Mouse (Mus musculus): ENCODE data around the gene Epb41.
A peak's percentile ranks its signal among the peaks of the same experiment; 100 is the strongest.

The Epb41 gene

DNA sequence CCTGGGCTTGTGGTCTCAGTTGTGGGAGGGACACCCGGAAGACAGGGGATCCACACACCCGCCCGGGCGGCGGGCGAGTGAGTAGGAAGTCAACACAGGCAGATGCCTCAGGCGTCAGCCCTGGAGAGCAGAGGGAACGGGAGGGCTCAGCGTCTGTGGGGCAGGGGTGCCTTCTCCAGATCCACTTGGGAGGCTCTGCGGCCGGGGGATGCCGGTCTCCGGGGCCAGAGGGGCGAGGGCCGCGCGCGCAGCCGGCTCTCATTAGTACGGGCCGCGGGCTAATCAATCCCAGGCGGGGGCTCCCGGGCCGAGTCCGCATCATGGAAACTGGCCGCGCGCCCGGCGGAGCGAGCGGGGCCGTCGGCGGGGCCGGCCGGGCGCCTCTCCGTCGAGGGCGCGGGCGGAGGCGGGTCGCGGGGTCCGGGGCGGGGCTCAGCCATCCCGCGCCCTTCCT, 155.0 kb downstream of the Epb41 start:
- no peak for DNase-seq (ENCODE audit: low spot score)

DNA sequence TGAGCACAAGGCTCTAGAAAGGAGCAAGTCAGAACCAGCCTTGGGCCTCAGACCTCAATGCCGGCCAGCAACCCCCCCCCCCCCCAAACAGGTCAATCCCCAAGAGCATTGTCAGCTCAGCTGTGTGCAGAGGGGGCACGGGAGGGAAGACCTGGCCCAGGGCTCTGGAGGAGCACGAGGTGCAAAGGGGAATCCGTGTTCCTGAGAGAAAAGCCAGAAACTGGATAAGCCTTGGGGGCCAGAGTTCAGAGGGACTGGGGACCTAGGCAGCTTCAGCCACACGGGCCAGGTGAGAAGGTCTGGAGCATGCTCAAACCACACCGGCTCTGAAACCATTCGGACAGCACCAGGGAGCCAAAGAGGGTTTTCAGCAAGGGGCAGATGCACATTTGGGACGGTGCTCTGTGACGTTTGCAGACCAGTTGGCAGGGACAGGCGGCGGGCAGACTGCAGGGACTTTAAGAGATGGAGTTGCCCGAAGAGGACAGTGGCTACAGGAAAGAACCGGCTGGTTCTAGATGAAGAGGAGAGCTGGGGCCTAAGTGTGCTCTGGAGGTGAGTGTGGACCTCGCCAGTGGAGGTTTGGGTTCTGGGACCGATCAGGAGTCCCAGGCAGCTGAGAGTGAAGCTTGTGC, 155.5 kb downstream of the Epb41 start:
- no peak for DNase-seq (ENCODE audit: low spot score)

DNA sequence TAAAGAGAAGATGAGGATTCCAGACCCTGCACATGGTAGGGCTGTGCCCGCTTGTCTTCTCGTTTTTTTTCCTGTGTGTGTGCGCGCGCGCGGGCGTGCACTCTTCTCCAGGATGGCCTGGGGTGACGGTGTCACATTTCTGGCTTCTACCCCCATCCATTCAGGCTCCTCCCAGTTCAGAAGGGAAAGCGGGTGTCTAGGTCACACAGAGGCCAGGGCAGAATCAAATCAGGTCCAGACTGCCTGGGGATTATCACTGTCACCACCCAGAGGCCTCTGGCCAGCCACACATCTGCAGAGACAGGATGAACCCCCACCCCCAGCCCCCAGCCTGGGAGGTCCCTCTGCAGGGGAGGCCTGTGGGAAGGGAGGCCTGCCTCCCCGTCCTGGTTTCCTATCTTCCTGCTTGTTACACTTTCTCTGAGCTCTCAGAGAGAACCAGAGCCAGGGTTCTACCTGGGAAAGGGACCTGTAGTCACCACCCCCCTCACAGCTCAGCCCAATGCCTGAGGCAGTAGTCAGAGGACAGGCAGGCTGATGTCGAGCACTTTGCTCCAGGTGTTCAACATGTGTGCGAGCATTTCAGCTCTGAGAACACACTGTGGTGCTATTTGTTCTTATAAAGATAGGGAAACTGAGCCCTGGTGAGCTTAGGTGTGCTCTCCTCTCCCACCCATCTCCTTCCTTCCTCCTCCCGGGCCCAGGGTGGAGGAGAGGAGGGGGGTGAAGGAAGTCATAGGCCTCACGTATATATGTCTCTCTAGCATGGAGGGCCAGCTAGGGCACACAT, 156.2 kb downstream of the Epb41 start:
- DNase-seq (ENCODE audit: low spot score), result no peak

DNA sequence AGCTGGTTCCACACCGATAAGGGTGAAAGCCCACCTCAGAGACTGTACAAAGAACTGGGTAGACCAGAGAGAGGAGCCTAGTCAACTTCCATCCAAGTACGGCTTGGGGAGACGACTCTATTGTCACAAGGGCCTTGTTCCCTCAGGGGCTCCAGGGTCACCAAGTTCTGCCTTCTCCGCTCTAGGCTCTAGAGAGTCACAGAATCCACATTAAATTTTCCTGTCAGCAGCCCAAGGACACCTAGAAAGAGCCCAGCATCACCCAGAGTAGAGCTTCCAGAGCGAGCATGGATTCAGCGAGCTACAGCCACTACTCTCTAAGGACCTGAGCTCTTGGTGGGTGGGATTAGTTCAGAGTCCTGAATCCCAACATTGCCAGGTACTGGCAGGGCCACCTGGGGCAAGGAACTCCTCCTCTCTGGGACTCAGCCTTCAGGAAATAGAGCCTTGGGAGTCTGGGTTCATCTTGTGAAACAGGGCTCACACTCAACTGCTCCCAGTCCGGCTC, 157.0 kb downstream of the Epb41 start:
- DNase-seq (ENCODE audit: low spot score), result no peak

DNA sequence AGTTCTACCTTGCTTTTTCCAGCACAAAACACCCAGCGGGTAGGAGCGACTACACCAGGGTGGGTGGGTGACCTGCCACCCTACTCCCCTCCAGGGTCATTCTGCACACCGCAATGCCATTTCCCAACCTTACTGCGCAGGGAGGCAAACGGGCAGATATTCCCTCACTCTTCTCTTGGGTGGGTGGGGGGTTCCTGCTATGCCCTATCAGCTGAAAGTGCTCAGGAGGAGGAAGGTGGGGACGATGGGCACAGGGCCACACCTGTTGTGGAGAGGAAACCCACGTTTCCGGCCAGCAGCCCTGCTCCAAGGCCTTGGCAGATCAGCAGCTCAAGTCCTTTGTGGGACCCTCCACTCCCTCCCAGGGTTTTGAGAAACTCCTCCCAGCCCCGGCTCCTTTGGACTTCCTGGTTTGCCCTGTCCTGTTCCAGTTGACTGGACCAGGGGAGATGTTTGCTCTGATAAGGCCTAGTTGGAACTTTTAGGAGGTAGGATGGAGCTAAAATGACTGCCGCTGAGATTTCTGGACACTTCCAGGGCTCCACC, 158.0 kb downstream of the Epb41 start:
- no peak for DNase-seq (ENCODE audit: low spot score)

DNA sequence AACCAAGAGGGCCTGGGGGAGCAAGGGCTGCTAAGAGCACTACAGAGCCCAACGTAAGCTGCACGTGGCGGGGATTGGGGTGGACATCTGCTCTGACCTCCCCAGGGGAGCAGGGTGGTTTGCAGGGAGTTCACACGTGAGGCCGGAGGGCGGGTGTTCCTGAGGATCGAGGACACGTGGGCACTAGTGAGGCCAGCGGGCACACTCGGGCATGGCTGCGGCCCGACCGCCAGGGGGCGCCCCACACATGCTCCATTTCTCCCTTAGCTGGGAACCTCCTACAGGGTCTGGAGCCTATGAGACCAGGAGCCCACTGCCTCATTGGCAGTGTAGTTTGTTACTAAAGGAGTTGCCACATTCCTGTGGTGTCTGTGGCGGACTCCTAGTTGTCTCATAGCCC, 158.7 kb downstream of the Epb41 start:
- peak; percentile 22 for DNase-seq (ENCODE audit: low spot score)

DNA sequence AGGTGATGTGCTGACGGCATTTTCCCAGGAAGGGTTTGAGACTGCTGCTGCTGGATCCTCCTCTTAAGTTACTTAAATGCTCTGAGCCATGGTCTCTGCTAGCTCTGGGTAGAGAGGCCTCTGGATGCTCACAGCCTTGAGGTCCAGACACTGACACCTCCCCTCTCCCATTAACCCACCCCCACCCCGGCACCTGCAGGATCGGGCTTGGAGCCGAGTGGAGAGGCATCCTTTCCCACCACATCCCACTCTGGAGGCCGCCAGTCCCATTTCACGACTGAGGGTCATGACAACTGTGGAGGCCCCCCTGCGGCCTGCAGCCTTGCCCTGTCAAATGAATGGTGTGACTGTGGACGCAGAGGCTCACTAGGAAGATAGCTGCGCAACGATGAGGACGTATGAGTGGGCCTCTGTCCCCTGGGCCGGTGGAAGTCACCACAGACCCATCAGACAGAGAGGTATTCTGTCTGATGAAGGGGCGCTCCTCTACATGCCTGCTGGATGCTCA, 159.2 kb downstream of the Epb41 start:
- DNase-seq (ENCODE audit: low spot score), result no peak

DNA sequence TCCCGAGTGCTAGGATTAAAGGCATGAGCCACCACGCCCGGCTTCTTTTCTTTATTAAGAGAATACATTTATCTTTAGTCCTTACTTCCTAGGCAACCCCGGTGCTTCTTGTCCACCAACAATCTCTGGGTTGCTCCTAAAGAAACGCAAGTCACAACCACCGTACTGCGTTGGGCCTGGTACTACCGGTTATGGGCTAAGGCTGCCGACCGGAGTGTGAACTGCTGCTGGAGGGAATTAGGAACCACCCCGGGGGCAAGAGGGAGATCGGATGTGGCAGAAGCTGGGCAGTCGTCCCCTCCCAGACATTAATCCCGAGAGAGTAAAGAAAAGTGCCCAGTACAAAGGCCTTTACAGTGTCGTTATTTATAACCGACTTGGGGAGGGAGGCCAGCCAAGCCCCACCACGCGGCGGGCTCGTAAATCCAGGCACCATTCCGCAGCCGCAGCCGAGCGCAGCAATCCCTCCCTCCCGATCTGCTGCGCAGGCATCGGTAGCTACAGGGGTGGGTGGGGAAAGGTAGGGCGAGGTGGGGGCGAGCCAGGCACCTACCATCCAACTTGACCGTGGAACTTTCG, 160.1 kb downstream of the Epb41 start:
- no peak for DNase-seq (ENCODE audit: low spot score)

DNA sequence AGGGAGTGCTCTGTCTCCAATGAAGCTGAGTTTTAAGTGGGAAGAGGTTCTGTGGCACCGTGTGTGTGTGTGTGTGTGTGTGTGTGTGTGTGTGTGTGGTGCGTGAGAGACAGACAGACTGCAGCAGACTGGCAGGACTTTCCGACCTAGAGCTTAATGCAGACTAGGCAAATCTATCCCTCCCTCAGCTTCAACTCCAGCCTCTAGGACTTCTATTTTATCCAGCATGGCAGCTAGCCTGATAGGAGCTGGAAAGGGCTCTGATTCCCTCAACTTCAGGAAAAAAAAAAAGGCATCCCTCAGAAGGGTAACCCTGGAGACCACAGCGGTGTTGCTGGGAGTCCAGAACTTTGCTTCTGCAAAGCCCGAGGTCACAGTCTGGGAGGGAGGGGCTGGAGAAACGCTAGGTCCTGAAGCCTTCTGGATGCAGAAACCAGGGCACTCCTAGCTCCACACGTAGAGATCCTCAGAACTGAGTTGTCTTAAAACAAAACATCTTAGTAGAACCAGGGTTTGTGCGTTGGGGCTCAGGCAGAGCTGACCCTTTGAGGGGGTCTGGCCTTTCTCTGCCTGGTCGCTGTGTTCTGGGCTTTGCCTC, 161.0 kb downstream of the Epb41 start:
- peak; percentile 11 for DNase-seq (ENCODE audit: low spot score)

DNA sequence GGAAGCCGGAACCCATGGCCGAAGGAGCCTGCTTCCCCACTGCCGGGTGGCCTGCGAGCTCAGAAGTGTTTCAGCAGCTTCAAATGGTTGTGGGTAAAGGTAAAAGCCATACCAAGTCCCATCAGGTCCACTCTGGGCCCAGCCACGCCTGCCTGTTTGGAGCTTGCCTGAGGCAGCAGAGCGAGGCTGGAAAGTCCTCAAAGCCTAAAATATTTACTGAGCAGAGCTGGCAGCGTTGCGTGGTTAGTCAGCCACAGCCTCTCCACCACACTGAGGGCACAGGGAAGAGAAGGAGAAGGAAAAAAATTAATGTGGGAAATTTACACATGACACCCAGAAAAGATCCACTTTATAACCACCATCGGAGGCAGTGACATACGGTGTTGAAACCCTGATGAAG, 161.6 kb downstream of the Epb41 start:
- DNase-seq (ENCODE audit: low spot score), result peak; percentile 26

DNA sequence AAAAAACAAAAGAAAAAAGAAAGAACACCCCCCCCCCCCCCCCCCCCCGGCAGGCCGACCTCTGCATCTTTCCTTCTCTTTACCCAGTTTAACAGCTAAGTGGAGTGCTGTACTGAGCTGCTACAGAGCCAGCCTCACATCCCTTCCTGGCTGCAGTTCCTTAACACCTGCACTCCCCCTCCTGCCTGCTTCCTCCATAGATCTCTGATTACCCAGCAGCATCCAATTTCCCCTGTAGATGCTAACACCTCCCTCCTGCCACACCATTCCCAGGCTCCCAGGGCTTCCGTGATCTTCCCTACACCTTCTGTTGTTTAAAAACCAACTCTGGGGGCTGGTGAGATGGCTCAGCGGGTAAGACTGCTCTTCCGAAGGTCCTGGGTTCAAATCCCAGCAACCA, 163.6 kb downstream of the Epb41 start:
- DNase-seq (ENCODE audit: low spot score), result no peak

DNA sequence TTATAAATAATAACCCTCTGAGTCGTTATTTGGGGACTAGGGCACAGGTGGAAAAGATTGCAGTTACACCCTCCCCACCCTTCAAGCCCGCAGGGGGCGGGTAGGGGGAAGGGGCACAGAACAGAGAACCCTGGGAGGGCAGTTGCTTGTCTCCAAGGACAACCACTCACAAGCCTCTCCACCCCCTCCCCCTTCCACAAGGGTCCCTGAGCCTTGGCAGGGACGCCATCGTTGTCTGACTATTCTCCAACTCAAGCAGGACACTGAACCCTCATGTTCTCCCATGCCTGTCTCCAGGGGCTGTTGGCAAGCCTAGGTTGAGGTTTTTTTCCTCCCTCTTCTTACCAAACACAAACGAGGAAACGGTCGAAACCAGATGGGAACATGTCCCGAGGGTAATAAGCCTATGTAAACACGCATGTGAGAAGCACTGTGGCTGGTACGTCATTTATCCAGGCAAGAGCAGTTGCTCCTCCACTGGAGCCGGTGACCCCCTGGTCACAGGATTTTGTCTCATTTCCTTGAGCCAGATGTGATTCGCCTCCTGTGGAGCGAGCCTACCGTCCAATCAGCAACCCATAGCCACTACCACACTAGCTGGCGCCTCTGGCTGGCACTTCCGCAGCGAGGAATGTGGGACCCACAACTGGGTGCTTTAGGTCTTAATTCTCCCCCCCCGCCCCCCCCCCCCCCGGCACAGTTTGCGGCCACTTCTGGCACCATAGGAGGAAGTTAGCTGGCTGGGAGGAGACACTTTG, 164.7 kb downstream of the Epb41 start:
- DNase-seq (ENCODE audit: low spot score), result no peak

DNA sequence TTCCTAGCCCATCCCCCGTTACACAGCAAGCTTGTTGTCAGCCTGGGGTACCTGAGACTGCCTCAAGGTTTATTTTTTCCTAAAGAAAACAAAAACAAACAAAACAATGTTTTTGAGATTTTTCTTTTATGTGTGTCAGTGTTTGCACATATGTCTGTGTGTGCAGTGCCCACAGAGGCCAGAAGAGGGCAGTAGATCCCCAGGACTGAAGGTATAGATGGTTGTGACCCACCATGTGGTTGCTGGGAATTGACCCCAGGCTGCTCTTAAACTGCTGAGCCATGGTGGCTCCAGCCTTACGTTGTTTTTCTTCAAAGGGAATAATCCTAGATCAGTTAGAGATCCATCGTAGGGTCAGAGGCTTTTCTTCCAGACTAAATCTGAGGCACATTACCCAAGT, 167.2 kb downstream of the Epb41 start:
- no peak for DNase-seq (ENCODE audit: low spot score)

DNA sequence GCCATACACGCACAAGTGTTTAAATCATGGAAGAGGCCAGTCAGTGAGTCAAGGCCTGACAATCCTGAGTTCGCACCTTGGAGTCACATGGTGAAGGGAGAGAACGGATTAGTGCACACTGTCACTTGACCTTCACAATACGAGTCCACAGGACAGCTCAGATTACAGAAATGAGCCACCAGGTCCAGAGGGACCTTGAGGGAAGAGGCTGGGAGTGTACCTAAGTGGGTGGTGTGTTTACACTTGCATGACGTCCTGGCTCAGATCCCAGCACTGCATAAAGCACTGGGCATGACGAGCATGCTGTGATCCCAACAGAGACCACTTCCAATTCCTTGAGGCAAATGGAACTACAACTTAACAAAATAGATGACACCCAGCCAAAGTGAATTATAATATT, 168.7 kb downstream of the Epb41 start:
- no peak for DNase-seq (ENCODE audit: low spot score)

DNA sequence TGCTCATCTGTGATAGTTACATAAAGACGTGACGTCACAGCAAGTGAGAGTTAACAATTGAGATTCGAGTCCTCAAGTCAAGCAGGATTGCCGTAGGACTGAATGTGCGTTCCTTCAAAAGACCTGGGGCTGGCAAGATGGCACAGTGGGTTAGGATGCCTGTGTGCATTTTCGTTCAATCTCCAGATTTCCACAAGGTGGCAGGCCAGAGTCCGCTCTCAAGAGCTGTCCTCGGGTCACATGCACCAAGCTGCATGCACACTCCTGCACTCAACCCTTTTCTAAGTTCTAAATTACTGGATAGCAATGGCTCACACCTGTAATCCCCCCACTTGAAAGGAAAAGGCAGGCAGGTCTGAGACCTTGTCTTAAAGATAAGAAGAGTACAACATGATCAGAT, 170.6 kb downstream of the Epb41 start:
- peak; percentile 32 for DNase-seq (ENCODE audit: low spot score)

DNA sequence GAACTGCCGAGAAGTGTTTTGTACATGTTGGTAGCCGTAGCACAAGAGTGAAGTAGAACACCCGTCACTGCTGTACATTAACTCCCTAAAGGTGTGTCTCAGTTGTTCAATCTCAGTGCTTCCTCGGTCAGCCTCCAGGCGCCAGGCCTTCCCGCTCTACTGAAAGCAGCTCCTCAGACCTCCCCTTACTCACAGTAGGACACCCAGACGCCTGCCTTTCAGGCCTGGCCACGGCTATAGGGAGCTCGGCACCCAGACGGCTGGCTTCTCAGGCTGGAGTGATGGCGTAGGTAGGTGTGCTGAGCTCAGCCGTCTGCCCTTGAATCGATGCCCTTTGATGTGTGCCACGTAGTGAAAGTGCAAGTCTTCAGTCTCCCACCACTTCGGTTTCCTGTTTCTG, 174.0 kb downstream of the Epb41 start:
- DNase-seq (ENCODE audit: low spot score), result no peak

DNA sequence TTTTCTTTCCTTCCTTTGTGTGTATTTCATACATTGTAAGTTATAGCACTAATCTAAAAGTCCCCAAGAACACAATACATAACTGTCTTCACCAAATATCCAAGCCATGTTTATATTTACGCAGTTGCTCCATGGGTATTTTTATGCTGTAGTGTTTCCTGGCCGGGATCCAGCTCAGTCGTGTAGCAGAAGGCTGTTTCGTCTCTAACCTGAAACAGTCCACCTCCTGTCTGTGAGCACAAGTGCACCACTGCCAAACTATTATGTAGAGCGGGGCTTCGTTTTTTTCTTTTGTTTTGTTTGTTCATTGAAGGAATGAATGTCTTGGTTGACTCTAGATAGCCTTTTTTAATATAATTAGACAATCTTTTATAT, 176.0 kb downstream of the Epb41 start:
- DNase-seq (ENCODE audit: low spot score), result no peak

DNA sequence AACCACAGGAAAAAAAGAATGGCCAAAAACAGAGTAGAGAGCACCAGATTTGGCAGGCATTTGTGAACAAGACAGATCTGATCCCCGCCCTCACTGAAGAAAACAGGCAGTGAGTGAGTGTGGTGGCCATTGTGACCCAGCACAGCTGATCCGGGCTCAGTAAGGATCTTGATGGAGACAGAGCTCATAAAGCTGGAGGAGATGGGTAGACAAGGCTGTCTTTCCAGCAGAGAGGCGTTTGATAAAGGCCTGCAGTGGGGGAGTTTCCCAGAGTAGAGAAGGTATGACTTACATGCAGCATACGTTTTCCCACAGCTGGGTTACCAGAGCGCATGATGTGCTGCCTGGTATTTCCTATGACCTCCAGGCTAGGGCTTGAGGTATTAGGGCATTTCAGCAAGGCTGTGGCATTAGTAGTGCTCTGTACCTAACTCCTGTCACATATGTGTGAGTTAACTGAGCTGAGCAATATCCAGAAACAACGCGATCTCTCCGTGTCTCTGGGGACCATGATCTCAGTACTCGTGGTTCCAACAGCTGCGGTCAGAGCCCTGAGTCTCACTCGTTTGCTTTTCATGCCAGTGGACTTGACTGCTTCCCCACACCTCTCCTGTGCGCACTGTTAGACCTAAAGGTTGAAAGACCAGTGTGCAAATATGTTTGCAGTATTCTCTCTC, 176.5 kb downstream of the Epb41 start:
- no peak for DNase-seq (ENCODE audit: low spot score)

DNA sequence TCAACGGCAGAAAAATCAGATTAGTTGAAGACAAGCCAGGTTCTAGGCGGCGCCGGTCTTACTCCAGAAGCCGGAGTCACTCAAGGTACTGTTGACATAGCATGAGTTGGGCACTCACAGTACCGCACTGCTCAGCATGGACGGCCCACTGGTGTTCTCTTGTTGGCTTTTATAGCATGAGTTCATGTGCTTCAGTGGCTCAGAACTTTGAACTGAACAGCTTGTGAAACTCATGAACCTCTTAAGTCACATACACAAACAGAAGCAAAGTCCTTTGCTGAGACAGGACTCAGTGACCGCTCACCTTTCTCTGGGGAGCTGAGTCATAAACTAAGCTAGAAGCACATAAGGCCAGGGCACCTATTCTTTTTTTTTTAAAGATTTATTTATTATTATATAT, 177.3 kb downstream of the Epb41 start:
- DNase-seq (ENCODE audit: low spot score), result no peak

DNA sequence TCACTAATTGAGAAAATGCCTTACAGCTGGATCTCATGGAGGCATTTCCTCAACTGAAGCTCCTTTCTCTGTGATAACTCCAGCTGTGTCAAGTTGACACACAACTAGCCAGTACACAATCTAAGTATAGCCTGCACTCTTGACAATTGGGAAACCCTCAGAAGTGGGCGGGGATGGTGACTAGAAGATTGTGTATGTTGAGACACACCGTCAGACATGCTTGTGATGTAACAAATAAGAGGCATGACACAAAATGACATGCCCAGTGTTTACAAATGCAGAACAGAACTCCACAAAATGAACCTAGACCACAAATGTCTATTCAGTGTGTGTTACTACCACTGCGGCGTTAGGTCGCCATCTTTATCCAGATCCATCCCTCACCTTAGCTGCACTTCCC, 178.0 kb downstream of the Epb41 start:
- DNase-seq (ENCODE audit: low spot score), result no peak

DNA sequence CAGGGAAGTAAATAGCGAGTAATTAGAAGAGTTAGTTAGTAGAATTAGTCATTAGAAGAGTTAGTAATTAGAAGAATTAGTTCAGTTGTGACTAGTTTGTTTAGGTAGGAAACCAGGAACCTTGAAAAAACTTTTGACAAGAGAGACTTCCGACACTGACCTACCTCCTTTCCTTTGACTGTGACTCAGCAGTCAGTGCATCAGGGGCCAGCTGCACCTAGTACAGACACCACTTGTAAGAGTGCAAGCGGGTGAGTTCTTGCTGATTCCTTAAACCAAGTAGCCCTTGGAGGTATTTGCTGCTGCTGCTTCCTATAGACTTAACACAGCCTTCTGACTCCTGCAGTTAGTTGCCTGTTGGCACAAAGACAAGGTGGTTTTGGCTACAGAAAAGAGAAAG, 184.4 kb downstream of the Epb41 start:
- no peak for DNase-seq (ENCODE audit: low spot score)

Measured in adipocyte (in vitro differentiated cells).